Mouse (Mus musculus): ENCODE data around the gene Gdnf.

The Gdnf gene

DNA sequence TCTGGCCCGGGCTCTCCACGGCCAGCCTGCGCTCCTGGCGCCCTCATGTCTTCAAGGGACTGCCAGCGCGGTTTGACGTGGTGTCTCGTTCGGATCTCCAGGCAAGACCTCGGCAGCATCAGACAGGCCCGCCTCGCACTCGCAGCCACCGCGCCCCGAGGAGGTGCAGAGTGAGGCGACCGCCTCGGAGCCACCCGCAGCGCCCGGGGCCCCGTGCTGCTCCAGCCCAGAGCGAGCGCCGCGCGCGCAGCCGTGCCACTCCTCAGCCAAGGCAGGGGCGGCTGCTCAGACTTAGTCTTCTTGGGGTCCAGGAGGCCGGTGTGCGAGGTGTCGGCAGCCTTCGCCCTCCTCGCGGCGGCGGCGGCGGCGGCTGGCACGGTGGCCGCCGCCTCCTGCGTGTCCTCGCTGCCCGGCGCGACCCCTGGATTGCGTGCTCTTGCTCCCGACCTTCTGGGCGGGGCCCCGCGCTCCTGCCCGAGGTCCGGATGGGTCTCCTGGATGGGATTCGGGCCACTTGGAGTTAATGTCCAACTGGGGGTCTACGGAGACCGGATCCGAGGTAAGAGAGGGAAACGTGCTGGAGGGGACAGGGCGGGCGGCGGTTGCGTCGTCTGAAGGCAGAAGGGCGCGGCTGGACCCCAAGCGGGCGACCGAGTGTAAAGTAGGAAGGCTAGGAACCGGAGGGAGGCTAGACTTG is at the start of gene Gdnf:
Gdnf (plus strand) TSS at position 291 of the 697 bp plus-strand sequence.
- DNase-seq: no peak

DNA sequence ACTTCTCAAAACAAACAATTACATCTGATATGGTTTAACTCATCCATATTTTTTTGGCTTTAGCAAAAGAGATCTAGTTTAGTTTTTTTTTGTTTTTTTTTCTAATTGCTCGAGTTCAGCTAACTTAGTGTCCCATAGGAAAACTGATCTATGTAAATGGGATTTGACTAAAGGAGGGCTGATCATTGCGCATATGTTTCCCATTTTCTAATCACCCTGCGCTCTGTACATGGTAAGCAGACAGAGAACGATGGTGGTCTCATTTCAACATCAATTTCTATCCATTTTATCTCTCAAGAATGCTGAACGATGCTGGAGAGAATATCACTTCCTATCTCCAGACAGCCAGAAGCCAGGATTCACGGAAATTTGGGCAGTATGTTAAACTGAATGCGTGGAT is 43.5 kb upstream of the Gdnf start:
- no peak for DNase-seq

- DNase-seq: no peak
Measured at GRCm38 (mm10) chr15:7772983-7773382, 37.7 kb upstream of the Gdnf start.

- DNase-seq: no peak
Measured at GRCm38 (mm10) chr15:7781517-7781916, 29.1 kb upstream of the Gdnf start.

DNA sequence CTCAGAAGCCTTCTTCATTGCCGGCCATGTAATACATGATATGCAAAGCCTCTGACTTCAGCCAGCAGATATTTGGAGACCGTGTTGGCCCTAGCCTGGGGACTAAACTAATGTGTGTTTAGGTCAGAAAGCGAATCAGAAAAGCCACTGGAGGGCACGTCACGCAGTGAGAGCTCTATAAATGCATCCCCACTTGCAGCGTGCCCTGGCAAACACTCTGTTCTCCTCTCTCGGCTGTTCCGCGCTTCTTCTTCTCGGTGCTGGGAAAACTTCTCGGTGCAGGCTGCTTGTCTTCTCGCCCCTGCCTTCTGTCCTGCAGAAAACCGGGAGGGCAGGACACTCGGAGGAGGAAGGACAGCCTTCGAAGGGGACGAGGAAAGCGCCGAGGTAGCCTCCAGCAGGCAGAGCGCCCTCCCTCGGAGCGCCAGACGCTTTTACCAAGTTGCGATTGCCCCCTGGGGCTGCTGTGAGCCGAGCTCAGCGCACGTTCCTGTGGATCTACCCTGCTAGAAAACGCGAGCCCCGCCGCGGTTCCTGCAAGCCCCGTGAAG is 730 bp upstream of the Gdnf start:
- no peak for DNase-seq

DNA sequence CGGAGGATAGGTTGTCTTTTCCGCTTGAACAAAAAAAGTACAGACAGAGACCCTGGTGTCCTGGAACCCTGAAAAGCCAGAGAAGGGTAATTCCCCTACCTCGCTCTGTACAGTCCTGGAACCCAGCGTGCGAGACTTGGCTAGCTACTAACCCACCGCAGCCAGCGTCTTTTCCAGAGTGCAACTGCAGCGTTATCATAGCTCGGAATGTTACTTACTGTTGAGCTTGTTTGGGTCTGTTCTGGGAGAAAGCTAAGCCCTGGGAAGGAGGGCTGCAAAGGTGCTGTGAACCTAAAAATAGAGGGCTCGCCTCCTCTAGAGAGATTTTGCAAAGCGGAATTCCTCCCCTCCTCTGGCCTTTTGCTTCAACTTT is 593 bp downstream of the Gdnf start:
- no peak for DNase-seq

DNA sequence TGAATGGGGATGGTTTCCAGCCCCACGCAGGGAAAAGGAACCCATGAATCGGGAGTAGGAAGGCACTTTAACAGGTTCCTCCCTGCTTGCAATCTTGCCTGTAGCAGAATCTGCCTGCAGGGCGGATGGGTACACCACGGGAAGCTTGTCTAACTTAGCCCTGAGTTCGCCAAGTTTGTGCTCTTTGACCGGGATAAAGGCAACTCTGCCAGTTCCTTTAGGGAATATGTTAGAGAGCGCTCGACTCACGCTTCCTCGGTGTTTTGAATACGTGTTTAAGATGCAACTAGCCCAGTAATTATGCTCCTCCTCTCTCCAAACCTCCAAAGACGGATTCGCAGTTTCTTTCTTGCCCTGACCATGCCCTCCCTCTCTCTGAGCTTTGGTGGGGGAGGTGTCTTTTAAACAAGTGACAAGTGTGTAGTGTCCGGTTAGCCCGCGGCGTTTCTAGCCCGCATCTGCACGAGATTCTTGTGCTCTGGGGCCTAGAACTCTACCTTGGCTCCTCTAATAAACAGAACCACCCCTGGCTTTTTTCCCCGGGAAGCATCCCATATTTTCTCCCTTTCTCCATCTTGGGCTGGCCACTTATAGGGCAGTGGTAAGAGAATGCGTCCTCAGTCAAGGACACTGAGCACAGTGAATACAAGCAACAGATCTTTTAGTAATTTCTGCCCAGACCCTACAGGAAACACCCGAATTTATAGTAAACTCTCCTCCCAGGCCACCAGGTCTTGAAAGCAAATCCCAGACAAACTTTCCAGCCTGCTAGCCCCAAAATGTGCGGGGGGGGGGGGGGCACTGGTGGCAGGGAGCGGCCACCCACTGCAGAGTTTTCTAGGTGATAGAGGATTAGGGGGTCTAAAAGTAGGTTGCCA is 1.4 kb downstream of the Gdnf start:
- no peak for DNase-seq

GRCm38 (mm10) chr15:7812872-7813530 is 2.4 kb downstream of the Gdnf start:
- DNase-seq: peak; percentile 78

- DNase-seq: peak; percentile 38
Measured at GRCm38 (mm10) chr15:7813531-7814370, 3.1 kb downstream of the Gdnf start.

DNA sequence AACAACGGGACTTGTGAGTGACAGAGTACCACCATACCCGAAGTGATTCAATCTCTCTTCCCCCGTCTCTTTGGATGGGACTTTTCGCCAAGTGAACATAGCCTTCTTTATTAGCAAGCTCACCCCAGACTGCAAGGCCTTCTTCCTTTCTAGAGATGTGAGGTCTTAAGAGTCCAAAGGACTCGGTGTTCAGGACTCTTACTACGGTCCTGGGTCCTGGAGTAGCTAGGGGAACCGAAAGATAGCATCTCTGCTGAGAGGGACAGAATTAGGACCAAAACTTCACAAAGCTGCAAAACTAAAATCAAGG is 3.7 kb downstream of the Gdnf start:
- DNase-seq: no peak

DNA sequence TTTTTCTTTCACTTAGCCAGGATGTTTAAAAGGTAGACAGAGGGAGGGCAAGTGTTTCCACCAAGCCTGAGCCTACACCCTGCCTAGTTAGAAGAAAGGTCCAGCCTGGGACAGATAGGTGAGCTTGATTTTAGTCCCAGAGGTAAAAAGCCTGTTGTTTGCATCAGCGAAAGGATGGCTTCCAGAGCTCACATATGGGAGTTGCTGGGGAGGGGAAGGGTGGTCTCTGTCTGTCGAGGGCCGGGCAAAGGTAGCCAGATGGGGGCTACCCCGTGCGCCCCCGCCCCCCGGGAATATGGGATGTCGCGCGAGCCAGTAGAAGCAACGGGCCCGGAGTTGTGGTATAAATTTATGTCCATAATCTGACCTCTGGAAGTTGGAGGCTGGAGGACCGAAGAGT is 4.3 kb downstream of the Gdnf start:
- DNase-seq: no peak

GRCm38 (mm10) chr15:7815521-7815944 is 4.9 kb downstream of the Gdnf start:
- no peak for DNase-seq

- no peak for DNase-seq
Measured at GRCm38 (mm10) chr15:7823886-7824285, 13.2 kb downstream of the Gdnf start.

DNA sequence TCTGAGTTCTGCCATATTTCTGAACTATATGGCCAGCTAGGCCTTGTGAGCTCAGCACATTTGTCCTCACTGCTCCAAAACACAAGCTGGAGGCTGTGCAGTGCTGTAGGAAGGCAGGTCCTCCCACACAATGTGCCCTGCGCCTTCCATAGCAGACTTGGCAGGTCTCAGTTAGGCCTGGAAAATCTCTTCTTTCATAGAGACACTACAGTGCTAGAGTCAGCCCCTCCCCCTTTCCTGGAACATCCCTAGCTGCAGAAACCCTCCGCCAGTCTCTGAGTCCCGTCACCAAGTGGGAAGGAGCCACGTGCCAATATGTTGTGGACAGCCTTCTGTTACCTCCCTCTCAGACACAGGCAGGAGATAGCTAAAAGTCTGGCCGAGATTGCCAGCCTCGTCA is 14.9 kb downstream of the Gdnf start:
- DNase-seq: no peak

DNA sequence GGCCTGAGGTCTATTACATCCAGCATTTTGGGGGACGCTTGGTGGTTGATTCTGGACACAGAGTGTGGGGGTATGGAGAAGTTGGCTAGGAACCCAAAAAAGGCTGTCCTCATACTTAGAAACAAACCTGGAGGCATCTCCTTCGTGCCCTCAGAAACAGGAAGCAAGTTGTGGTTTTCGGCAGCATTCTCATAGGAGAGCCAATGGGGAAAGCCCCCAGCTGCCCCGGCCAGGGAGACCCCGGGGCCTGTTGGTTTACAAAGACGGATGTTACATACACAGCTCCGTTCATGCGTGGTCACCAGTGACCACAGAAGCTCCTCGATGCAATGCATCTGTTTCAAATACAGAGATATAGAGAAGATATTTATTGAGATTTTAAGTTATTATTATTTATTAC is 24.8 kb downstream of the Gdnf start:
- DNase-seq: no peak

DNA sequence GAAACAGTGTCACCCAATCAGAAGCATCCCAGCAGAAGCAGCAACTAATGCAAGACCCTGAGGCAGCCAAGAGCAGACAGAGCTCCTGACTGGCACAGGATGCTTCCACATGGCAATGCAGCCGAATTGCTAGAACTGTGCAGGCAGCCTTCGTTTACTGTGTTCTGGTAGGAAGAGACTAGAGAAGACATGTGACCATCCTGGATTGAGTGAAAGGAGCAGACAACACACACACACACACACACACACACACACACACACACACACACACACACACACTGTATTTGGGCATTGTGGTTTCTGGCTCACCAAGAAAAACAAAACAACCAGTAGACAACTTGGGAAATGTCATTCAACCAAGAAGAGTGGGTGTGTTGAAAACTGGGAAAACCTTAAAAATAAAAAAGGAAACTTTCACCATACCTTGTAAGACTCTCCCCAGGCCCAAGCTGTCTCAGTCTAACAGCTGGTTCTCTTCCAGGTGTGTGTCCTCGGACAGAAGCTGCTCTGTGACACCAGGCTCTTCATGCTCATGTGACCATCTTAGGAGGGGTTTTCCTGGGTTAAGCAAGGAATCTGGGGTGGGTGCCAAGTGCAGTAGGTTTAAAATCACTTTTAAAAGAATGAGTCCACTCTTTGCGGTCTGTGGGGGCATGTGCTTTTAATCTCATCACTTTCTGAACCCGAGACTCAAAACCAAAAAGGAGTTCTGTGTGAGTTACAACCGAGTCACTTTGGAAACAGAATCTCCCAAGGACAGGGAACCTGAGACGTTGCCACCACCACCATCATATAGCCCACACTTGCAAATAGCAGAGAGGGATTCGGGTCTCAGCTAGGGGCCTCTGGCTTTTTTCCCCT is 27.6 kb downstream of the Gdnf start:
- no peak for DNase-seq

DNA sequence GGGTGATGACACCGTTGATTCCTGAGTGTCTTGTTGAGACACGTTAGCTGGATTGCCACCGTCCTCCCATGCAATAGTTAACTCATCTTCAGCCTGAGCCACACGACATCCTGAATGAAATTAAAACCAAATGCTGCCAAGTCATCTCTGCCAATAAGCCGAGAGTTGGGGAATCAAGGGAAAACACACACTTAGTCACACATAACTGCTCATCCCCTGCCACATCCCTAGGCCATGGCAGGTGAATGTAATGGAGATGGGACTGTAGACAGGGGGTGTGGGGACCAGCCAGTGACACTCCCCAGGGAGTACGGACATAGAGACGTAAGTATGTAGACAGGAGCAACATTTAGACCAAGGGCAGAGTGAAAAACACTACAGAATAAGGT is 28.3 kb downstream of the Gdnf start:
- DNase-seq: no peak

DNA sequence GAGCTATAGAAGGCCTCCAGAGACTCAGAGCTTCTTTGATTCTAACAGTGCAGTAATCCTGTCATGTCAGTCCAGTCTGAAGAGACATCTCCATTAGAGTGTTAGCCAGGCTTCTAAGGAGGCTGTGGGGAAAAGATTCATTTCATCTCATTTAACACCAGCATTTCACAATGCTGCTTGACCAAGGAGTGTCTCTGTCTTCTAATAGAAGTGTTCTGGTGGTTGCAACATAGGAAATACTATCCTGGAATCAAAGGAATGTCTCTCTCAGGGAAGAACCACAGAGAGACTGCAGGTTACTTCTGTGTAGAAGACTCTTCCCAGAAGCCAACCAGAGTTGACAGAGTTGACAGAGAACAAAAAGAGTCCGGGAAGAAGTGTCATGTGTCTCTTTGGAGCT is 31.0 kb downstream of the Gdnf start:
- DNase-seq: no peak

- DNase-seq: no peak
Measured at GRCm38 (mm10) chr15:7842398-7842797, 31.8 kb downstream of the Gdnf start.

- no peak for DNase-seq
Measured at GRCm38 (mm10) chr15:7857418-7857817, 46.8 kb downstream of the Gdnf start.

DNA sequence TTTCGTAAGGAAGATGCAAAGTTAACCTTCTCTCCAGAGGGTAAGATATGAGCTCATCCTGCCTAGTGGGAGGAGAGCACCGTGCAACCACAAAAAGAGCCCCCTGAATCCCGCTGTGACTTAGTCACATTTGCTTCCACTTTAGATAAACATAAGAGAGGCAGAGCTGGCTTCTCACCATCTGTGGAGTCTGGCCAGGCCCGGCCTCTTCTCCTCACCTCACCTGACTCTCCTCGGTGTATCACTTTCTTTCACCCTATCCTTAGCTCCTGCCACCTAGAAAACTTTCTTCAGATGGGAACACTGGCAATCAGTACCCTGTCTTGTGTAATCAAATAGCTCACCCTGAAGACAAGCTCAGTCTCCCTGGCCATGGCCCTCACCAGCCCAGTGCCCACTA is 48.2 kb downstream of the Gdnf start:
- DNase-seq: no peak

GRCm38 (mm10) chr15:7862890-7863289 is 52.2 kb downstream of the Gdnf start:
- DNase-seq: no peak

Measured in right cerebral cortex, postnatal 25 days (tissue).